Mouse (Mus musculus) spleen, adult 2 months (tissue): ENCODE data around the gene Ddx6. TPM values are rescaled to one million over a fixed set of nuclear protein-coding genes. Genes with fewer than 3 reads are reported as not detected.
"Not testable (repeated sequence)": the region's sequence is repeated elsewhere in the genome, so short reads cannot be mapped to it uniquely, and the experiment has no call there.

ENCODE experiments used
- DNase-seq, 2 experiments: peaks; one replicate each; pipeline versions ENCODE4 v3.0.0 to v3.0.0-alpha.2; 2012 to 2021; ENCODE audit warnings: low spot score in 2 of 2, low read depth in 1 of 2
- H3K27ac ChIP-seq: fragments of 200-500 bp; 2 replicates; pipeline ENCODE4 v1.5.1; 2012; ENCODE audit warnings: low read length, inconsistent platforms; ENCODE audit not compliant: insufficient read depth
- H3K27me3 ChIP-seq: fragments of 200-500 bp; 2 replicates; pipeline ENCODE4 v1.6.1; 2012; ENCODE audit warnings: mild to moderate bottlenecking, moderate library complexity, low read length, inconsistent platforms; ENCODE audit not compliant: control insufficient read depth, insufficient read depth
- H3K36me3 ChIP-seq: fragments of 200-500 bp; 2 replicates; pipeline ENCODE4 v1.6.1; 2012; ENCODE audit warnings: mild to moderate bottlenecking, low read length, inconsistent platforms; ENCODE audit not compliant: control insufficient read depth, insufficient read depth
- H3K4me1 ChIP-seq: fragments of 200-500 bp; 2 replicates; pipeline ENCODE4 v1.6.1; 2011; ENCODE audit warnings: inconsistent platforms; ENCODE audit not compliant: control insufficient read depth, insufficient read depth, insufficient read length
- H3K4me3 ChIP-seq: fragments of 200-500 bp; 2 replicates; pipeline ENCODE4 v1.5.1; 2011; ENCODE audit warnings: mild to moderate bottlenecking, inconsistent platforms; ENCODE audit not compliant: insufficient read depth, insufficient read length; ENCODE audit errors: extremely low read depth
- CTCF ChIP-seq: fragments of 200-500 bp; IDR thresholded peaks from 2 replicates; pipeline ENCODE4 v1.5.1; 2011; ENCODE audit warnings: mild to moderate bottlenecking, inconsistent platforms; ENCODE audit not compliant: insufficient read depth, insufficient read length, insufficient replicate concordance; ENCODE audit errors: extremely low read depth
- POLR2A ChIP-seq: fragments of 200-500 bp; IDR thresholded peaks from 2 replicates; pipeline ENCODE4 v1.6.1; 2011; ENCODE audit warnings: low read depth, low read length, inconsistent platforms
- WGBS: fragments of 180-500 bp; shearing (Covaris S2); methylation state at CpG from one replicate; pipeline ENCODE4 v1.1.7; 2018; 5-methylcytosine and 5-hydroxymethylcytosine counted together
- polyA plus RNA-seq: library from polyadenylated mRNA; depleted of rRNA; stranded (reverse); fragments of >200 nt; gene quantifications from 2 replicates; pipeline ENCODE4 v1.2.3, GENCODE M21; 2012

Ddx6 gene
- polyA plus RNA-seq, 1 experiment = 15.3 TPM

DNA sequence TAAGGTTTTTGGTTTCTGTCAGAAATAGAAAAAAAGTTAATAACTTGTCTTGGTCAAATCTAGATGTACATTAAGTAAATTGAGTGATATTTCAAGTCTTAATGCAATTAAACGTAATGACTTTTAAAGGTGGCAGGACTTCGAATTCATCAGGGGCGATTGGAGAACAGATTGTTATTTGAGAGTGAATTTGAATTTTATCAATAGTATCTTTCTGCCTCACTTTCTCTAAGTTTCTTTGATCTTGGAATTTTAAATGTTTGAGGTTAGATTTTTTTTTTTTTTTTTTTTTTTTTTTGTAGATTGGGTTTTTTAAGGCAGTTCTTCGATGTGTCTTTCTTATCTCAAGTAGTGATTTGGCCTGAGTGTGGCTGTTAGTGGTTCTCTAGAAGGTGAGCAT, 2.0 kb downstream of the Ddx6 start:
- 21% methylated on average over 4 of the region's 4 CpGs for WGBS
- Histone ChIP-seq H3K27ac (no peak overlapping the region), H3K4me1 (peaks cover 9% of the 10 kb centered on the region), H3K36me3 (peaks cover 31% of the 10 kb centered on the region), H3K4me3 (peak overlapping the region; percentile 7; the same call in 1 of the 2 replicates), H3K27me3 (no peaks in the 10 kb centered on the region)
- TF ChIP-seq POLR2A (no peak), CTCF (no peak)
- DNase-seq = no peak

DNA sequence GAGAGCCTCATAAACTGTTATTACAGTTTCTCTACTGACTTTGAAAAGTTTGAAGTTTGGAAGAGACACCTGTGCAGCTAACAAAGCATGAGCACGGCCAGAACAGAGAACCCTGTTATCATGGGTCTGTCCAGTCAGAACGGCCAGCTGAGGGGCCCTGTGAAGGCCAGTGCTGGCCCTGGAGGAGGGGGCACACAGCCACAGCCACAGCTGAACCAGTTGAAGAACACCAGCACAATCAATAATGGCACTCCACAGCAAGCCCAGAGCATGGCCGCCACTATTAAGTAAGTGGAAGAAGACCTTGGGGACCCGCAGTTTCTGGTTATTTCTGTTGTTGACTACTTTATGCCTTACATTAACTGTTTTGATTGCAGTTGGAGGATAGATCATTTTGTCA, 2.6 kb downstream of the Ddx6 start:
- Histone ChIP-seq H3K36me3 (peaks cover 35% of the 10 kb centered on the region), H3K27ac (peak overlapping the region; percentile 45; the same call in 1 of the 2 replicates), H3K4me1 (peaks cover 7% of the 10 kb centered on the region), H3K4me3 (no peak overlapping the region; the same call in 1 of the 2 replicates), H3K27me3 (no peaks in the 10 kb centered on the region)
- WGBS = 46% methylated on average over 4 of the region's 4 CpGs
- no peak for TF ChIP-seq CTCF
- DNase-seq = no peak

DNA sequence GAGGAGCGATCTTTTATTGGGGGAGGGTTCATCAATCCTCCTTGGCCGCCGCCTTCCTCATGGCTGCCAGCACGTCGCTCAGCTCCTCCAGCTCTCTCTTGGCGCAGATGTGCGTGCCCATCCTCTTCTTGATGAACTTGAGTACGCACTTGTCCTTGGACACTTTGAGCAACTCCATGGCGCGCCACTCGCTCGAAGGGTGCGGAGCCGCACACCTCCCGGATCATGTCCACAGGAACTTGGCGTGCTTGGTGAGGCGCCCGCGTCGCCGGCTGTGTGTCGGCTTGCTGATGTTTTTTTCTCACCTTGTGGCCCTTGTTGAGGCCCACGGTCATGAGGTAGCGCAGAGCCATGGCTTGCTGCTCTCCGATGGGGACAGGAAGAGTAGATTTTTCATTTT, 5.7 kb downstream of the Ddx6 start:
- Histone ChIP-seq H3K4me3 (no peak overlapping the region), H3K27me3 (no peaks in the 10 kb centered on the region), H3K27ac (no peak overlapping the region), H3K4me1 (peaks cover 5% of the 10 kb centered on the region), H3K36me3 (peaks cover 56% of the 10 kb centered on the region)
- DNase-seq = no peak
- TF ChIP-seq POLR2A (no peak), CTCF (no peak)
- 96% methylated on average over 25 of the region's 25 CpGs for WGBS

DNA sequence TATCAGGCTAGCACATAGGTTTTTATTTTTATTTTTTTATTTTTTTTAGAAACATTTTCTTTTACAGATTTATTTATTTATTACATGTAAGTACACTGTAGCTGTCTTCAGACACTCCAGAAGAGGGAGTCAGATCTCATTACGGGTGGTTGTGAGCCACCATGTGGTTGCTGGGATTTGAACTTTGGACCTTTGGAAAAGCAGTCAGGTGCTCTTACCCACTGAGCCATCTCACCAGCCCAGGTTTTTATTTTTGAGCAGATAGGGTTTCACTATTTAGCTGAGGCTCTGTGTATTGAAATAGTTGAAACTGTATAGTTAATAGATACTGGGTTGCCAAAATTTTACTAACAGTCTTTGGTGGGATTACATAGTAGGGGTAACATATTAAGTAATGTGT, 8.4 kb downstream of the Ddx6 start:
- not testable (repeated sequence) for DNase-seq, H3K4me1 ChIP-seq, H3K27me3 ChIP-seq, H3K27ac ChIP-seq, H3K4me3 ChIP-seq
- peaks cover 68% of the 10 kb centered on the region for H3K36me3 ChIP-seq
- 93% methylated on average over 1 of the region's 1 CpGs for whole genome bisulfite sequencing

DNA sequence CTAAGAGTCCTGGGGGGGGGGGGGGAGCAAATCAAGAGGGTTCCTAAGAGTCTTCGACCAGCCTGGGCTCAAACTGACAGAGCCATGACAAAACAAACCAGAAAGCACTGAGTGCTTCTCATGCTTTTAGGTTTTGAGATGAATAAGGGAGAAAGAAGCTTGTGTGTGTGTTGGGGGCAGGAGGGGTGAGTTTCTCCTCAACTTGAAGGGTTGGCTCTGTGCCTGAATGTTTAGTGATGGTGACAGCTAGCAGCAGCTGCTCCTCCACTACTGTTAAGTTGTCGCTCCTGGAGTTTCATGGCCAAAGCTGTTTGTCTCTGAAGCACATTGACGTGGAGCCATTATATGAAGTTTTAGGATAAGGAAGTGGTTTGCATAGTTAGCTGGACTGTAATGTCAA, 16.4 kb downstream of the Ddx6 start:
- 79% methylated on average over 3 of the region's 3 CpGs for whole genome bisulfite sequencing
- no peaks in the 10 kb centered on the region; the same call in 1 of the 2 replicates for H3K4me1 ChIP-seq
- H3K36me3 ChIP-seq = peaks cover 57% of the 10 kb centered on the region
- DNase-seq = no peak
- no peaks in the 10 kb centered on the region for H3K27me3 ChIP-seq
- no peak overlapping the region for H3K4me3 ChIP-seq
- H3K27ac ChIP-seq = no peak overlapping the region
- TF ChIP-seq CTCF (no peak), POLR2A (no peak)

DNA sequence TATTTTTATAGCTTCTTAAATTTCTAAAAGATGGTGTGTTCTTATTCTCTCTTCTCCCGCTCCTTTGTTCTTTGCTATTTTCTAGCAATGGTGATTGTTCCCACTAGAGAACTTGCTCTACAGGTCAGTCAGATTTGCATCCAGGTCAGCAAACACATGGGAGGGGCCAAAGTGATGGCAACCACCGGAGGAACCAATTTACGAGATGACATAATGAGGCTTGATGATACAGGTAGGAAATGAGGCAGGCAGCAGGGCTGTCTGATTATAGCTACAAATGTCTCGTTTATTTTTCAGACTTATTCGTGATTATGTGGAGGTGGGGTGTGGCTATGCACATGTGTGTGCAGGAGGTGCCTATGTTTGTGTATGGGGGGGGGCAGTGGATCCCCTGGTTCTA, 19.7 kb downstream of the Ddx6 start:
- H3K36me3 ChIP-seq = peaks cover 50% of the 10 kb centered on the region
- WGBS = 81% methylated on average over 5 of the region's 5 CpGs

DNA sequence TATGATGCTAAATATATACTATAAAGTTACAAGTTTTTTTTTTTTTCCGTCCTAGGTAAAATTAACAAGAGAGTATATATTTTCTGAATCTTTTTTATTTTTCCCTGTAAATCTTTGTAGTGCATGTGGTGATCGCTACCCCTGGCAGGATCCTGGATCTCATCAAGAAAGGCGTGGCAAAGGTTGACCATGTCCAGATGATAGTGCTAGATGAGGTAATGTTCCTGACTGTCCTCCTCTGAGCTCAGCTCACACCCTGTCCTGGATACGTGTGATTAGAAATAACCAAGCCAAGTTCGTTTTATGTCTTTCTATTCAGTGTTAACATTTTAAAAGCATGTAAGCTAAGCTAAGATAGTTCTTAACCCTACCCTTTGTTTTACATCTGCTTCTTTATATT, 21.6 kb downstream of the Ddx6 start:
- peaks cover 48% of the 10 kb centered on the region for H3K36me3 ChIP-seq
- no peaks in the 10 kb centered on the region for H3K4me1 ChIP-seq
- TF ChIP-seq CTCF = no peak
- no peak for TF ChIP-seq POLR2A
- H3K27ac ChIP-seq = no peak overlapping the region
- H3K27me3 ChIP-seq = no peaks in the 10 kb centered on the region
- no peak for DNase-seq
- no peak overlapping the region for H3K4me3 ChIP-seq
- WGBS = 79% methylated on average over 5 of the region's 5 CpGs

More for the DNA sequence above, 19.7 kb downstream of the Ddx6 start:
- Histone ChIP-seq H3K27ac (no peak overlapping the region), H3K4me3 (no peak overlapping the region), H3K27me3 (no peaks in the 10 kb centered on the region), H3K4me1 (no peaks in the 10 kb centered on the region; the same call in 1 of the 2 replicates)
- no peak for DNase-seq
- TF ChIP-seq POLR2A = no peak
- TF ChIP-seq CTCF = no peak
